Mouse (Mus musculus): ENCODE measurements around the gene Tekt3. TPM values are rescaled to one million over a fixed set of nuclear protein-coding genes. Genes with fewer than 3 reads are reported as not detected.

Tekt3 gene
- polyA plus RNA-seq, 1 experiment from 2014 or later = not detected

- Histone ChIP-seq H3K4me1 (no peaks in the 10 kb centered on the region; the same call in 1 of the 2 replicates), H3K4me3 (no peak overlapping the region), H3K27ac (no peak overlapping the region), H3K36me3 (replicated peaks) (no peaks in the 10 kb centered on the region), H3K9ac (no peak overlapping the region), H3K9me3 (no peaks in the 10 kb centered on the region), H3K4me2 (no peak overlapping the region), H3K27me3 (replicated peaks) (no peaks in the 10 kb centered on the region)
- ATAC-seq (replicated peaks) = no peak
- WGBS = 82% methylated on average over 11 of the region's 11 CpGs
Measured at GRCm38 (mm10) chr11:63035420-63036211, 25.8 kb upstream of the Tekt3 start.

DNA sequence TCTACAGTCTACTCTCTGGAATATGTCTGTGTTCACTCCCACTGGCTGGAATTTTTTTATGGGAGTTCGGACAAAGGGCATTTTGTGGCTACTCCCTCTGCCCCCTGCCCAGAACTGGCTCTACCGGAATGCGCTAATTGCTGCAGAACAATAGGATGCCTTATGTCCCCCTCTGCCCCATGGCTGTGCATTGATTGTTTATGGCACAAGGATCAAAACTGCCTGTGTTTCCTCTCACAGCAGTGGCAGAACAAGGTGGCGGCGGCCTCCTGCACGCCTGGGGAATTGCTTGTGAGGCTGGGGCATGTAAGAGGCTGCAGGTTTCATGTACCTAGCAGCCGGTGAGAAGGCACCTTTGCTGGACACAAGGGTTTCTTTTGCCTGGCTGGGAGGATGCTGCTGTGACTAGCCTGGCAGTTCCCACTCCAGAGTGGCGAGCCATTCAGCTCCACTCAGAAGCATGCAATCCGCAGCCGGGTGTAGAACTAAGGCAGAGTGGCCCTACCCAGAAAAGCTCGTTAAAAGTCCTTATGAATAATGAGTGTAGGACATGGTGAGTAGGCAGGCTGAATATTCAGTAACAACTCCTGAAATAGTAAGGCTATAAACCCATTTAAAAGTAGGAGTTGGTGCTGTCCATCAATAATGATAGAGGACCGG lies 21.3 kb upstream of the Tekt3 start:
- Histone ChIP-seq H3K4me2 (no peak overlapping the region), H3K4me3 (no peak overlapping the region), H3K4me1 (no peaks in the 10 kb centered on the region; the same call in 1 of the 2 replicates), H3K27me3 (replicated peaks) (no peaks in the 10 kb centered on the region), H3K36me3 (replicated peaks) (no peaks in the 10 kb centered on the region), H3K9ac (no peak overlapping the region), H3K9me3 (no peaks in the 10 kb centered on the region), H3K27ac (no peak overlapping the region)
- ATAC-seq (replicated peaks) = no peak
- 60% methylated on average over 12 of the region's 12 CpGs for WGBS

DNA sequence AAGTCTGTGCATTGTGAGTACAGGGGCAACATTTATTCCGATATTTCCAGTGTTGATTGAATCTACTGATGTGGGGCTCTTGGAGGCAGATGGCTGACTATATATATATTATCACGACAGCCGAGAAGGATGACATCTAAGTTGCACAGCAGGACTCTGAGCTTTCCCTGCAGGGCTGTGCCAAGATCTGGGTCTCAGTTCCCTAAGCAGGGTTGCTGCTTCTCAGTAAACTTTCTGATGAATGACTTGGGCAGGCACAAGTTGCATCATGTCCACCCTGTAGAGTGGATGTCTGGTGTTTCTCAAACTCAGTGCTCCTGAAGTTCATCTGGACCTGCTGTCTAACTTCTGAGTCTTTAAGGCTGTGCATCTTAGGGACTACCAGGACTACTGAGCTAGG lies 15.7 kb upstream of the Tekt3 start:
- Histone ChIP-seq H3K27ac (no peak overlapping the region), H3K4me1 (no peaks in the 10 kb centered on the region), H3K27me3 (replicated peaks) (no peaks in the 10 kb centered on the region), H3K9me3 (no peaks in the 10 kb centered on the region), H3K4me3 (no peak overlapping the region), H3K9ac (no peak overlapping the region), H3K36me3 (replicated peaks) (no peaks in the 10 kb centered on the region), H3K4me2 (no peak overlapping the region)
- ATAC-seq (replicated peaks) = no peak
- 79% methylated on average over 3 of the region's 3 CpGs for WGBS

DNA sequence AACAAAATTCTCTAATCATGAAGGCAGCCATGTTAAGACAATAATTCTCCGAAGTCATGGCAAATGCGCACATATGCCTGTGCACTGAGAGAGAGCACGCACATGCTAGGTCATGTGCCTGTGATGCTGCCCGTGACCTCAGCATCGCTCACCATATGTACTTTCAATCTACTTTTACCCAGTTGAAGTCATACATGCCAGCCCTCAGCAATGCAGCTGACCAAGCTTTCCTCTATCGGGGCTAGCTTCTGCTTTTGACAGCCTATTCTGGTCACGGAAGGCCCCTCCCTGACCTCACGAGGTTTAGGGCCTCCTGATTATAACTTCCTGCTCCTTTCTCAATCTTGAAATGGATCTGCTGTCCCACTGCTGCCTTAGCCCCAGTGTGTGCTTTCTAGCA lies 15.1 kb upstream of the Tekt3 start:
- Histone ChIP-seq H3K4me1 (no peaks in the 10 kb centered on the region), H3K9ac (no peak overlapping the region), H3K27ac (no peak overlapping the region), H3K9me3 (no peaks in the 10 kb centered on the region), H3K36me3 (replicated peaks) (no peaks in the 10 kb centered on the region), H3K4me3 (no peak overlapping the region), H3K27me3 (replicated peaks) (no peaks in the 10 kb centered on the region), H3K4me2 (no peak overlapping the region)
- WGBS = 90% methylated on average over 8 of the region's 8 CpGs
- ATAC-seq (replicated peaks) = no peak

GRCm38 (mm10) chr11:63050362-63050932 lies 11.0 kb upstream of the Tekt3 start:
- H3K27ac ChIP-seq = no peak overlapping the region
- no peaks in the 10 kb centered on the region for H3K4me1 ChIP-seq
- no peak overlapping the region for H3K9ac ChIP-seq
- no peaks in the 10 kb centered on the region for H3K36me3 ChIP-seq (replicated peaks)
- 93% methylated on average over 6 of the region's 6 CpGs for WGBS
- H3K4me3 ChIP-seq = no peak overlapping the region
- H3K27me3 ChIP-seq (replicated peaks) = no peaks in the 10 kb centered on the region
- H3K9me3 ChIP-seq = no peaks in the 10 kb centered on the region
- no peak for ATAC-seq (replicated peaks)
- no peak overlapping the region for H3K4me2 ChIP-seq

- ATAC-seq (replicated peaks) = no peak
- H3K4me2 ChIP-seq = no peak overlapping the region
- H3K36me3 ChIP-seq (replicated peaks) = no peaks in the 10 kb centered on the region
- H3K9ac ChIP-seq = no peak overlapping the region
- no peak overlapping the region for H3K4me3 ChIP-seq
- no peaks in the 10 kb centered on the region for H3K9me3 ChIP-seq
- no peaks in the 10 kb centered on the region for H3K4me1 ChIP-seq
- H3K27me3 ChIP-seq (replicated peaks) = no peaks in the 10 kb centered on the region
- no peak overlapping the region for H3K27ac ChIP-seq
- 94% methylated on average over 7 of the region's 7 CpGs for WGBS
Measured at GRCm38 (mm10) chr11:63051041-63051440, 10.4 kb upstream of the Tekt3 start.

DNA sequence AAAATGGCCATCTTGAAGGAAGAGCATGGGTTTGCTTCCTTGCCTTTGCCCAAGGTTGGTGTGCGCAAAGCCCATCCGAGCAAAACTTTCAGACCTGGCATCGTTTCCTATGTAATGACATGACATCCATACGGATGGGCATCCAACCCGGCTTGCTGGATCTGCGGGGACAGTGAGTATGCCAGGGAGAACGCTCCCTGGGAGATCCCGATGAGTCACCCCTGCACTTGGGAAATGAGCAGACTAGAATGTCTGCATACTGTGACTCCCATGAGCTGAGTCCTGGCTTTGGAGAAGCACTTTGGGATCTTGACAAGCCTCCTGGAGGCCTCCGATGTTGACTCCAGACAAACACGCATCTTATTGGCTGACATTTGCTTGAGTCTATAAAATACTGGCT lies 9.5 kb upstream of the Tekt3 start:
- H3K27me3 ChIP-seq (replicated peaks) = no peaks in the 10 kb centered on the region
- no peaks in the 10 kb centered on the region for H3K36me3 ChIP-seq (replicated peaks)
- no peak for ATAC-seq (replicated peaks)
- 97% methylated on average over 10 of the region's 10 CpGs for WGBS
- no peaks in the 10 kb centered on the region for H3K4me1 ChIP-seq
- no peak overlapping the region for H3K27ac ChIP-seq
- no peak overlapping the region for H3K4me3 ChIP-seq
- H3K9ac ChIP-seq = no peak overlapping the region
- H3K4me2 ChIP-seq = no peak overlapping the region
- no peaks in the 10 kb centered on the region for H3K9me3 ChIP-seq

- 88% methylated on average over 7 of the region's 7 CpGs for WGBS
- Histone ChIP-seq H3K27ac (no peak overlapping the region), H3K36me3 (replicated peaks) (no peaks in the 10 kb centered on the region), H3K4me1 (no peaks in the 10 kb centered on the region), H3K9ac (no peak overlapping the region), H3K27me3 (replicated peaks) (no peaks in the 10 kb centered on the region), H3K4me2 (no peak overlapping the region), H3K4me3 (no peak overlapping the region), H3K9me3 (no peaks in the 10 kb centered on the region)
- ATAC-seq (replicated peaks) = no peak
Measured at GRCm38 (mm10) chr11:63055596-63055995, 5.9 kb upstream of the Tekt3 start.

DNA sequence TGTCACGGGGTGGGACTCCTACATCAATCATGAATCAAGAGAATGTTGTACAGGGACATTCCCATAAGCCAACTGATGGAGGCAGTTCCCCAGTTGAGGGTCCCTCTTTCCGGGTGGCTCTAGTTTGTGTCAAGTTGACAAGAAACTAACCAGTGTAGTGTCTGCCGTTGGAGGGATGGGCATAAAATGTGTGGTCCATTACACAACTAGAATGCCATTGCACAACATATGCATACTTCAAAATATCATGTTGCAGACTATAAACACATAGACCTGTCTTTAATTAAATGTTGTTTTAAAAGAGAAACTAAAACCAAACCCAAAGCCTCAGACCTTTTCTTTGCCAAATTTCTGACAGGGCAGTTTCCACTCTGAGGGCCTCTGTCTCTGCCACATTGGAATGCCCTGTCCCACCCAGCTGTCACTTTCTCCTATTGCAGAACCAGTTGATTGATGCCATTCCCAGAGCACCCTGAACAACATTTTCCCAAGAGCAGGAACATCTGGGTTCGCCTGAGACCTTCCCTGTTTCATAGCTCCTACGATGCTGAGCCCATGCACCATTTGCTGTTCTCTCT lies 3.0 kb upstream of the Tekt3 start:
- no peak overlapping the region for H3K27ac ChIP-seq
- no peaks in the 10 kb centered on the region for H3K9me3 ChIP-seq
- no peaks in the 10 kb centered on the region for H3K36me3 ChIP-seq (replicated peaks)
- WGBS = 85% methylated on average over 5 of the region's 5 CpGs
- peaks cover 4% of the 10 kb centered on the region; the same call in 1 of the 2 replicates for H3K4me1 ChIP-seq
- H3K9ac ChIP-seq = no peak overlapping the region
- H3K4me3 ChIP-seq = no peak overlapping the region
- no peaks in the 10 kb centered on the region for H3K27me3 ChIP-seq (replicated peaks)
- no peak for ATAC-seq (replicated peaks)
- H3K4me2 ChIP-seq = no peak overlapping the region

DNA sequence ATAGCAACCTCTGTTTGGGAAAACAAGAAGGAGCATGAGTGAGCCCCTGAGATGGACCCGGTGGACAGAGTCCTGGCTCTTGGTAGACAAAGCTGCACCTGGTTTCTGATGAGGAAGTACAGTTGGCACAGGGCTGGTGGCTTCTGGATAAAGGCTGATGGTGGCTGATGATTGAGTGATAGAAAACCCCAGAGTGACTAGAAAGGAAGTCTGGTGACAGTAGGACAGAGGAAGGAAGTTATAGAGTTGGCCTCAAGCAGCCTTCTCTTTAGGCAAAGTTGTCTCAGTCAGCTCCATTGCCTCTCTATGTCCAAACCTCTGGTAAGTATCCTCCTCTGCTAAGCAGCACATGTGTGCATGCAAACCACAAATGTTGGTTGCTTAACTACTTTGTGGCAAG lies 1.5 kb upstream of the Tekt3 start:
- no peak overlapping the region for H3K9ac ChIP-seq
- no peak overlapping the region for H3K27ac ChIP-seq
- H3K9me3 ChIP-seq = no peaks in the 10 kb centered on the region
- H3K36me3 ChIP-seq (replicated peaks) = no peaks in the 10 kb centered on the region
- no peaks in the 10 kb centered on the region for H3K27me3 ChIP-seq (replicated peaks)
- H3K4me3 ChIP-seq = no peak overlapping the region
- no peak overlapping the region for H3K4me2 ChIP-seq
- ATAC-seq (replicated peaks) = no peak
- peaks cover 4% of the 10 kb centered on the region; the same call in 1 of the 2 replicates for H3K4me1 ChIP-seq
- 92% methylated on average over 1 of the region's 1 CpGs for WGBS

- Histone ChIP-seq H3K27ac (no peak overlapping the region), H3K36me3 (replicated peaks) (no peaks in the 10 kb centered on the region), H3K9me3 (no peaks in the 10 kb centered on the region), H3K4me2 (no peak overlapping the region), H3K4me3 (no peak overlapping the region), H3K9ac (no peak overlapping the region), H3K4me1 (peaks cover 2% of the 10 kb centered on the region; the same call in 1 of the 2 replicates), H3K27me3 (replicated peaks) (no peaks in the 10 kb centered on the region)
- WGBS = 74% methylated on average over 1 of the region's 1 CpGs
- ATAC-seq (replicated peaks) = no peak
Measured at GRCm38 (mm10) chr11:63066526-63066925, 5.1 kb downstream of the Tekt3 start.

DNA sequence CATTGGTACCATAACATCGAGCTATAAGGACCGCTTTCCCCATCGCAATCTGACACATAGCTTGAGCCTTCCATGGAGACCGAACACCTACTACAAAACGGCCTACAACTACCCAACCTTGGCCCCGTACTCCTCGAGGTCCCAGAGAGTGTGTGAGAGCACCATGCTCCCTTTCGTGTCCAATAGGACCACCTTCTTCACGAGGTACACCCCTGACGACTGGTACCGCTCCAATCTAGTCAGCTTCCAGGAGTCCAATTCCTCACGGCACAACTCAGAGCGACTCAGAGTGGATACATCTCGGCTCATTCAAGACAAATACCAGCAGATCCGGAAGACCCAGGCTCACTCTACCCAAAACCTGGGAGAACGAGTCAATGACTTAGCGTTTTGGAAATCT lies 8.6 kb downstream of the Tekt3 start:
- 94% methylated on average over 17 of the region's 17 CpGs for WGBS
- no peak overlapping the region for H3K4me3 ChIP-seq

More for the DNA sequence above, 8.6 kb downstream of the Tekt3 start:
- no peak overlapping the region for H3K4me2 ChIP-seq
- no peak overlapping the region for H3K9ac ChIP-seq
- no peak overlapping the region for H3K27ac ChIP-seq
- no peaks in the 10 kb centered on the region for H3K36me3 ChIP-seq (replicated peaks)
- no peak for ATAC-seq (replicated peaks)
- H3K27me3 ChIP-seq (replicated peaks) = no peaks in the 10 kb centered on the region
- H3K4me1 ChIP-seq = no peaks in the 10 kb centered on the region
- H3K9me3 ChIP-seq = no peaks in the 10 kb centered on the region
